Mouse (Mus musculus): ENCODE results near the gene Yipf3.

- TF ChIP-seq CTCF (IDR thresholded peaks at IDR 0.05; ENCODE audit: control insufficient read depth, insufficient read depth, insufficient read length), result no peak
- TF ChIP-seq FOSL1 (IDR thresholded peaks at IDR 0.05; ENCODE audit: insufficient read depth, low read length, poor library complexity, severe bottlenecking), result no peak
- TF ChIP-seq MYOG (IDR thresholded peaks at IDR 0.05; ENCODE audit: control insufficient read depth, extremely low read depth, insufficient read length), result no peak
- no peak for TF ChIP-seq USF1 (IDR thresholded peaks at IDR 0.05; ENCODE audit: low read depth)
- peak; percentile 61 for TF ChIP-seq MAX (IDR thresholded peaks at IDR 0.05)
Measured at GRCm38 (mm10) chr17:46202421-46203071, 45.3 kb upstream of the Yipf3 start, which contains the start of the genes Polh and Xpo5.
